Mouse (Mus musculus) liver, postnatal 0 days (tissue): Measurements from ENCODE around the gene Trim7. TPM values are rescaled to one million over a fixed set of nuclear protein-coding genes. Genes with fewer than 3 reads are reported as not detected.

Experiments
- ATAC-seq: fragments of 200-750 bp; cut with Nextera tagmentation; 2 replicates; pipeline ENCODE4 v1.8.0; 2017; ENCODE audit warnings: mild to moderate bottlenecking, moderate library complexity
- DNase-seq: peaks from one replicate; pipeline ENCODE4 v3.0.0-alpha.2; 2016
- H3K27ac ChIP-seq: fragments of 300-500 bp; sonication (generic); 2 replicates; pipeline ENCODE4 v1.5.1; 2014; ENCODE audit warnings: antibody characterized with exemption, moderate library complexity, mild to moderate bottlenecking, low read depth
- H3K27me3 ChIP-seq: fragments of 300-500 bp; sonication (generic); 2 replicates; pipeline ENCODE4 v1.6.1; 2014; ENCODE audit warnings: low read length, control low read depth, mixed read lengths; ENCODE audit not compliant: insufficient read depth
- H3K36me3 ChIP-seq: fragments of 300-500 bp; sonication (generic); replicated peaks from 2 replicates; pipeline ENCODE4 v1.6.1; 2014; ENCODE audit warnings: mild to moderate bottlenecking, control low read depth, low read length, moderate library complexity, mixed read lengths; ENCODE audit not compliant: insufficient read depth
- H3K4me1 ChIP-seq: fragments of 300-500 bp; sonication (generic); 2 replicates; pipeline ENCODE4 v1.6.1; 2014; ENCODE audit warnings: antibody characterized with exemption, mild to moderate bottlenecking, control low read depth; ENCODE audit not compliant: insufficient read depth
- H3K4me2 ChIP-seq: fragments of 300-500 bp; sonication (generic); 2 replicates; pipeline ENCODE4 v1.6.1; 2014; ENCODE audit warnings: low read depth, mild to moderate bottlenecking, low read length, moderate library complexity, mixed read lengths
- H3K4me3 ChIP-seq: fragments of 300-500 bp; sonication (generic); 2 replicates; pipeline ENCODE4 v1.5.1; 2014; ENCODE audit warnings: low read depth, low read length
- H3K9ac ChIP-seq: fragments of 300-500 bp; sonication (generic); replicated peaks from 2 replicates; pipeline ENCODE4 v1.6.1; 2014; ENCODE audit warnings: mild to moderate bottlenecking, moderate library complexity
- H3K9me3 ChIP-seq: fragments of 300-500 bp; sonication (generic); 2 replicates; pipeline ENCODE4 v1.6.1; 2016; ENCODE audit warnings: mild to moderate bottlenecking, control low read depth, low read length, mixed read lengths
- CTCF ChIP-seq: sonication (generic); IDR thresholded peaks from 2 replicates; pipeline ENCODE4 v1.5.1; 2016; ENCODE audit warnings: antibody characterized with exemption, low read depth
- EP300 ChIP-seq: IDR thresholded peaks from 2 replicates; pipeline ENCODE4 v1.6.1; 2016; ENCODE audit warnings: antibody characterized with exemption, low read depth, mild to moderate bottlenecking
- WGBS: fragments of 180-500 bp; shearing (Covaris S2); extraction: QIAGEN DNeasy Blood & Tissue Kit; methylation state at CpG from one replicate; pipeline ENCODE4 v1.1.7; 2014; ENCODE audit not compliant: insufficient replicate concordance; 5-methylcytosine and 5-hydroxymethylcytosine counted together
- polyA plus RNA-seq: library from polyadenylated mRNA; unstranded; fragments of >200 nt; fragmentation: Nextera tagmentation; extraction: Ambion mirVana; gene quantifications from 2 replicates; pipeline ENCODE4 v1.2.1, GENCODE M21; 2015

Gene Trim7
- polyA plus RNA-seq, 1 experiment from 2014 or later, result 0.48 TPM

- 44% methylated on average over 14 of the region's 14 CpGs for WGBS
- no peak for DNase-seq
- Histone ChIP-seq H3K9ac (no peak overlapping the region), H3K27me3 (peaks cover 16% of the 10 kb centered on the region), H3K36me3 (no peaks in the 10 kb centered on the region), H3K4me1 (peaks cover 32% of the 10 kb centered on the region), H3K4me2 (peak overlapping the region; percentile 69), H3K9me3 (no peaks in the 10 kb centered on the region), H3K27ac (no peak overlapping the region), H3K4me3 (peak overlapping the region; percentile 42)
- TF ChIP-seq CTCF (no peak), EP300 (no peak)
- ATAC-seq, result no peak
Measured at GRCm38 (mm10) chr11:48822768-48823512, 3.0 kb upstream of the Trim7 start.

GRCm38 (mm10) chr11:48823536-48823972, 2.4 kb upstream of the Trim7 start:
- Histone ChIP-seq H3K4me3 (peak overlapping the region; percentile 42), H3K4me2 (peak overlapping the region; percentile 69), H3K27me3 (peaks cover 16% of the 10 kb centered on the region), H3K27ac (no peak overlapping the region), H3K36me3 (no peaks in the 10 kb centered on the region), H3K4me1 (peaks cover 32% of the 10 kb centered on the region), H3K9ac (0 out of 2 replicates have a peak overlapping the region, but pooled peaks have one; percentile 39), H3K9me3 (no peaks in the 10 kb centered on the region)
- no peak for TF ChIP-seq CTCF
- 0 out of 2 replicates have a peak, but pooled peaks have one; percentile 13 for TF ChIP-seq EP300
- DNase-seq, result peak; percentile 78
- peak; percentile 26 for ATAC-seq
- 1% methylated on average over 15 of the region's 15 CpGs for WGBS

GRCm38 (mm10) chr11:48824311-48824830, 1.6 kb upstream of the Trim7 start:
- H3K27me3 ChIP-seq, result peaks cover 16% of the 10 kb centered on the region
- peak overlapping the region; percentile 39; the same call in 1 of the 2 replicates for H3K9ac ChIP-seq
- peak overlapping the region; percentile 42 for H3K4me3 ChIP-seq
- no peaks in the 10 kb centered on the region for H3K9me3 ChIP-seq
- H3K4me2 ChIP-seq, result peak overlapping the region; percentile 69
- 9% methylated on average over 22 of the region's 22 CpGs for WGBS
- no peaks in the 10 kb centered on the region for H3K36me3 ChIP-seq
- TF ChIP-seq CTCF (no peak), EP300 (no peak)
- ATAC-seq, result no peak
- no peak overlapping the region for H3K27ac ChIP-seq
- DNase-seq, result no peak
- peaks cover 28% of the 10 kb centered on the region for H3K4me1 ChIP-seq

- peak overlapping the region; percentile 81 for H3K4me2 ChIP-seq
- H3K4me3 ChIP-seq, result peak overlapping the region; percentile 48
- peaks cover 16% of the 10 kb centered on the region for H3K27me3 ChIP-seq
- 2% methylated on average over 6 of the region's 6 CpGs for WGBS
- H3K9ac ChIP-seq, result peak overlapping the region; percentile 51
- H3K36me3 ChIP-seq, result no peaks in the 10 kb centered on the region
- H3K27ac ChIP-seq, result peak overlapping the region; percentile 52
- TF ChIP-seq EP300 (no peak), CTCF (no peak)
- H3K4me1 ChIP-seq, result peaks cover 20% of the 10 kb centered on the region
- DNase-seq, result no peak
- no peak for ATAC-seq
- H3K9me3 ChIP-seq, result no peaks in the 10 kb centered on the region
Measured at GRCm38 (mm10) chr11:48826752-48827096, 784 bp downstream of the Trim7 start.

- H3K36me3 ChIP-seq, result no peaks in the 10 kb centered on the region
- no peak overlapping the region for H3K4me3 ChIP-seq
- 82% methylated on average over 6 of the region's 6 CpGs for WGBS
- DNase-seq (no peak), ATAC-seq (no peak)
- TF ChIP-seq CTCF (no peak), EP300 (no peak)
- H3K27ac ChIP-seq, result no peak overlapping the region
- H3K9me3 ChIP-seq, result no peaks in the 10 kb centered on the region
- H3K4me1 ChIP-seq, result peaks cover 20% of the 10 kb centered on the region
- no peak overlapping the region for H3K9ac ChIP-seq
- H3K4me2 ChIP-seq, result no peak overlapping the region
- peaks cover 16% of the 10 kb centered on the region for H3K27me3 ChIP-seq
Measured at GRCm38 (mm10) chr11:48827926-48828325, 2.0 kb downstream of the Trim7 start.

- H3K9ac ChIP-seq, result no peak overlapping the region
- H3K27ac ChIP-seq, result no peak overlapping the region
- TF ChIP-seq CTCF (no peak), EP300 (no peak)
- 61% methylated on average over 2 of the region's 2 CpGs for WGBS
- no peak for DNase-seq
- no peaks in the 10 kb centered on the region for H3K36me3 ChIP-seq
- peaks cover 5% of the 10 kb centered on the region for H3K4me1 ChIP-seq
- no peak overlapping the region for H3K4me2 ChIP-seq
- no peaks in the 10 kb centered on the region for H3K9me3 ChIP-seq
- H3K4me3 ChIP-seq, result no peak overlapping the region
- no peak for ATAC-seq
- peaks cover 3% of the 10 kb centered on the region; the same call in 1 of the 2 replicates for H3K27me3 ChIP-seq
Measured at GRCm38 (mm10) chr11:48830279-48830678, 4.3 kb downstream of the Trim7 start.
